Mouse (Mus musculus) neural tube, embryonic 13.5 days (tissue): ENCODE measurements around the gene Washc1. TPM values are rescaled to one million over a fixed set of nuclear protein-coding genes. Genes with fewer than 3 reads are reported as not detected.
"Not testable (repeated sequence)": the region's sequence is repeated elsewhere in the genome, so short reads cannot be mapped to it uniquely, and the experiment has no call there.

Source experiments
- ATAC-seq: fragments of 200-750 bp; cut with Nextera tagmentation; 2 replicates; pipeline ENCODE4 v1.8.0; 2017; ENCODE audit warnings: low read depth, mild to moderate bottlenecking, moderate TSS enrichment, moderate library complexity
- H3K27ac ChIP-seq: fragments of 300-500 bp; sonication (generic); replicated peaks from 2 replicates; pipeline ENCODE4 v1.5.1; 2015; ENCODE audit warnings: moderate library complexity, mild to moderate bottlenecking, inconsistent platforms
- H3K27me3 ChIP-seq: fragments of 300-500 bp; sonication (generic); 2 replicates; pipeline ENCODE4 v1.6.1; 2015; ENCODE audit warnings: mild to moderate bottlenecking, inconsistent platforms
- H3K36me3 ChIP-seq: fragments of 300-500 bp; sonication (generic); 2 replicates; pipeline ENCODE4 v1.6.1; 2015; ENCODE audit warnings: mild to moderate bottlenecking, inconsistent platforms
- H3K4me1 ChIP-seq: fragments of 300-500 bp; sonication (generic); replicated peaks from 2 replicates; pipeline ENCODE4 v1.6.1; 2015; ENCODE audit warnings: inconsistent platforms
- H3K4me2 ChIP-seq: fragments of 300-500 bp; sonication (generic); 2 replicates; pipeline ENCODE4 v1.6.1; 2015; ENCODE audit warnings: inconsistent platforms, mild to moderate bottlenecking, moderate library complexity
- H3K4me3 ChIP-seq: fragments of 300-500 bp; sonication (generic); 2 replicates; pipeline ENCODE4 v1.5.1; 2015; ENCODE audit warnings: mild to moderate bottlenecking, inconsistent platforms
- H3K9ac ChIP-seq: fragments of 300-500 bp; sonication (generic); 2 replicates; pipeline ENCODE4 v1.6.1; 2015; ENCODE audit warnings: moderate library complexity, mild to moderate bottlenecking, inconsistent platforms
- H3K9me3 ChIP-seq: fragments of 300-500 bp; sonication (generic); 2 replicates; pipeline ENCODE4 v1.6.1; 2016; ENCODE audit warnings: inconsistent platforms
- WGBS: fragments of 180-500 bp; shearing (Covaris S2); methylation state at CpG from one replicate; pipeline ENCODE4 v1.1.7; 2015; 5-methylcytosine and 5-hydroxymethylcytosine counted together
- polyA plus RNA-seq: library from polyadenylated mRNA; unstranded; fragments of >200 nt; fragmentation: Nextera tagmentation; extraction: Ambion mirVana; gene quantifications from 2 replicates; pipeline ENCODE4 v1.2.1, GENCODE M21; 2015

Washc1 gene
- polyA plus RNA-seq: 41.4 and 42.5 TPM in 2 replicates

GRCm38 (mm10) chr17:66111402-66111959 lies at the start of gene Washc1:
Gene Washc1 (plus strand): TSS chr17:66111545.
- Histone ChIP-seq H3K9ac (peak within 1 kb of the TSS; percentile 91), H3K4me3 (peak within 1 kb of the TSS; percentile 89), H3K36me3 (peaks cover 30% of the 10 kb centered on the region), H3K27ac (peak within 1 kb of the TSS; percentile 73), H3K9me3 (no peaks in the 10 kb centered on the region), H3K27me3 (no peaks in the 10 kb centered on the region), H3K4me1 (peaks cover 17% of the 10 kb centered on the region), H3K4me2 (peak within 1 kb of the TSS; percentile 71)
- ATAC-seq: peak; percentile 98
- WGBS: under 1% methylated on average over 41 of the region's 41 CpGs

GRCm38 (mm10) chr17:66065115-66065514 lies 46.2 kb upstream of the Washc1 start:
- Histone ChIP-seq H3K4me1 (no peaks in the 10 kb centered on the region), H3K4me3 (no peak overlapping the region), H3K9me3 (no peaks in the 10 kb centered on the region), H3K27ac (no peak overlapping the region), H3K4me2 (no peak overlapping the region), H3K36me3 (no peaks in the 10 kb centered on the region), H3K9ac (no peak overlapping the region), H3K27me3 (no peaks in the 10 kb centered on the region)
- no peak for ATAC-seq
- 87% methylated on average over 4 of the region's 4 CpGs for WGBS

- not testable (repeated sequence) for H3K36me3 ChIP-seq, H3K4me2 ChIP-seq, H3K27me3 ChIP-seq, H3K9ac ChIP-seq, H3K9me3 ChIP-seq, H3K27ac ChIP-seq, H3K4me3 ChIP-seq, H3K4me1 ChIP-seq, ATAC-seq
- WGBS: 87% methylated on average over 2 of the region's 2 CpGs
Observed at GRCm38 (mm10) chr17:66069036-66069435, 42.3 kb upstream of the Washc1 start.

DNA sequence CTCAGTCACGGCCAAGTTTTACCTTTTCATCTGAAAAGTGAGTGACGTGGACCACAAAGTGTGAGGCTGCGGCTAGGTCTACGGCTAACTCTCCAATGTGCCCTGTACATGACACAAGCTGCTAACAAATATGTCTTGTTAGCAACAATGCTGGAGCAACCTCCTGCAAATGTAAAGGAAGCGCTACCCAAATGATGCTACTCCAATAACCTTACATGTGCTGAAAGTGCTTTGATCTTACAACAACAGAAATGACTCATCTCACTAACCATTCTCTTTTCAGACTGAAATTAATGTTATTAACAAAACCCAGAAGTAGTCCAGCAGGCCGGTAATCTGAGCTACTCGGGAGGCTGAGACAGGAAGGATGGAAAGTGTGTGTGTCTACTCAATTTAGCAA lies 37.4 kb upstream of the Washc1 start:
- WGBS: 90% methylated on average over 7 of the region's 7 CpGs
- Histone ChIP-seq H3K36me3 (0 out of 2 replicates have a peak, but pooled peaks cover 2% of the 10 kb centered on the region), H3K27ac (no peak overlapping the region), H3K9ac (no peak overlapping the region), H3K4me1 (peaks cover 38% of the 10 kb centered on the region), H3K27me3 (no peaks in the 10 kb centered on the region), H3K9me3 (no peaks in the 10 kb centered on the region), H3K4me3 (no peak overlapping the region), H3K4me2 (no peak overlapping the region)
- ATAC-seq: no peak

DNA sequence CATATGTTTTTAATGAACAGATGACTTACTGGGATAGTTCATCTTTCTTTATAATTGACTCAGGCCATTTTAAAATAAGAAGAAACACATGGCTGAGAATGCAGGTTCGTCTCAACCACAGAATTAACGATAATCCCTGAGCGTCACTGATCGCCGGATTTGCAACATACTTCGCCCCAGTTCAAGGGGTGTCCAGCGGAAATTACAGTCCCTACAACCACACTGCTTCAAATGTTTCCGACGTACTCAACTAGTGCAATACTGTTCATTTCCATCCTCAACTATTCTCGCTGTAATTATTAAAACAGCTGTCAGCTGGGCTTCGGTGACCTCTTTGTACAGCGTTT lies 35.5 kb upstream of the Washc1 start:
- Histone ChIP-seq H3K27ac (peak overlapping the region; percentile 97), H3K36me3 (peaks cover 18% of the 10 kb centered on the region), H3K4me1 (peaks cover 38% of the 10 kb centered on the region), H3K9ac (peak overlapping the region; percentile 95), H3K4me2 (peak overlapping the region; percentile 82), H3K9me3 (no peaks in the 10 kb centered on the region), H3K4me3 (peak overlapping the region; percentile 96), H3K27me3 (no peaks in the 10 kb centered on the region)
- 7% methylated on average over 12 of the region's 12 CpGs for WGBS
- ATAC-seq: no peak

DNA sequence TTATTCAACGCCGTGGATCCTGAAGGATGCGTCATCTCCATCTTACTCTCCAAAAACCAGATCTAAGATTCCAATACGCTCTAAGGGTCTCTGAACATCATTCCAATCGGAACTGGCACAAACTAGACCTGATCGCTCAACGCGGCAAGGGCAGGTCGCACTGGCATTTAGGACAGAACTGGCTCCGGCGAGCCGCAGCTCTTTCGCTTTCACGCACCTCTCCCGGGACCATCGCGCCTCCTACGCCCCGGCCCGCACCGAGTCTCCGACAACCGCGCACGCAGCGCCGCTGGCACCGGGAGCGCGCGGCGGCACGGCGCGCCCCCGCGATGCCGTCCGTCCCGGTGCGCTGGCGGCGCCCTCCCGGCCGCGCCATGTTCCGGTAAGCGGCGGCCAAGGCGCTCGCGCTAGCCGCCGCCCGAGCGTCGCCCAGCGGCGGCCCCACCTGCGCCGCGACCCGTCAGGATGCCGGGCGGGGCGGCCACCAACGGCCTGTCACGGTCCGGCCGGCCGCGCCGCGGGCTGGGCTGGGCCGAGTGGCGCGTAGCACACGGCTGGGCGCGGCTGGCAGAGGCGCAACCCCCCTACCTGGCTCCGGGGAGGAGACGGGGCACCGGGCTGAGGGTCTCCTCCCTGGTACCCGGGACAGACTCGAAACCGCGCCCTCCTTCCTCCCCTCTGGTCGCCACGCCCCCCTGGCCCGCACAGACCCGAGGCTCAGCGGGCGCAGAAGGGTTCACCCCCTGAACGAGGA lies 35.0 kb upstream of the Washc1 start:
- peak overlapping the region; percentile 82 for H3K4me2 ChIP-seq
- H3K9ac ChIP-seq: peak overlapping the region; percentile 95
- no peaks in the 10 kb centered on the region for H3K9me3 ChIP-seq
- no peaks in the 10 kb centered on the region for H3K27me3 ChIP-seq
- peak overlapping the region; percentile 96 for H3K4me3 ChIP-seq
- peak overlapping the region; percentile 97 for H3K27ac ChIP-seq
- peak; percentile 89 for ATAC-seq
- H3K4me1 ChIP-seq: peaks cover 38% of the 10 kb centered on the region
- under 1% methylated on average over 88 of the region's 95 CpGs for WGBS
- peaks cover 23% of the 10 kb centered on the region for H3K36me3 ChIP-seq

DNA sequence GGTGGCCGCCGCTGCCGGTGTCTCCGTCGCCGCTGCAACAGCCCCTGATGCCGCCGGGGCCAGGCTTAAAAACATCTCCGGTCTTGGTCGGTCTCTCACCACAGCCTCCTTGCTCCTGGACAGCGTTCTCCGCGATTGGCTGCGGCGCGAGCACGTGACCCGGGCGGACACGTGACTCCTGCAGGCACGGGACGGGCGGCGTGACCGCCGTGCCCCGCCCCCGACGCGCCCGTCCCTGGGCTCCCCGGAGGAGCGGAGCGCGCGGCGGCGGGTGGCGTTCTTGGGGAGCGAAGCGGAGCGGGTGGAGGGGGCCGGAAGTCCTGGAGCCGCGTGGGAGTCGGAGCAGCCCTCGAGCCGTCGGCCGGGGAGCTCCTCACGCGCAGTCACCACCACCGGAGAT lies 34.4 kb upstream of the Washc1 start, which contains the start of gene Ankrd12:
Ankrd12 (minus strand) TSS at position 156 of the 400 bp plus-strand sequence.
- peak within 1 kb of the TSS; percentile 95 for H3K9ac ChIP-seq
- no peaks in the 10 kb centered on the region for H3K27me3 ChIP-seq
- peak; percentile 97 for ATAC-seq
- H3K9me3 ChIP-seq: no peaks in the 10 kb centered on the region
- peak within 1 kb of the TSS; percentile 97 for H3K27ac ChIP-seq
- WGBS: under 1% methylated on average over 53 of the region's 53 CpGs
- peak within 1 kb of the TSS; percentile 82 for H3K4me2 ChIP-seq
- H3K4me1 ChIP-seq: peaks cover 38% of the 10 kb centered on the region
- peaks cover 29% of the 10 kb centered on the region for H3K36me3 ChIP-seq
- H3K4me3 ChIP-seq: peak within 1 kb of the TSS; percentile 96

- Histone ChIP-seq H3K4me2 (peak overlapping the region; percentile 82), H3K9ac (peak overlapping the region; percentile 95), H3K9me3 (no peaks in the 10 kb centered on the region), H3K27me3 (no peaks in the 10 kb centered on the region), H3K36me3 (peaks cover 29% of the 10 kb centered on the region), H3K27ac (peak overlapping the region; percentile 97), H3K4me1 (peaks cover 38% of the 10 kb centered on the region), H3K4me3 (peak overlapping the region; percentile 96)
- ATAC-seq: peak; percentile 79
- under 1% methylated on average over 23 of the region's 23 CpGs for WGBS
Observed at GRCm38 (mm10) chr17:66077437-66077850, 33.9 kb upstream of the Washc1 start.

DNA sequence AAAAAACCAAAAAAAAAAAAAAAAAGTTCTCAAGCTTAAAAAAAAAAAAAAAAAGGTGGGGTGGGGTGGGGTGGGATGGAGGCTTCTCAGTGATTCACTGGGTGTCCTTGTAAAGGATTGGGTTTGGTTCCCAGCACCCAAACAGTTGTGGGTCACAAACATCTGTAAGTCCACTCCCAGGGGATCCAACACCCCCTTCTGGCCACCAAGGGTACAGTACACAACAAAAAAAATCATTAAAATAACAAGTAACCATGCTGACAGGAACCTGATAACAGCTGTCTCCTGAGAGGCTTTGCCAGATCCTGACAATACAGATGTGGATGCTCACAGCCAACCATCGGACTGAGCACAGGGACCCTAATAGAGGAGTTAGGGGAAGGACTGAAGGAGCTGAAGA lies 26.9 kb upstream of the Washc1 start:
- no peak for ATAC-seq
- Histone ChIP-seq H3K4me3 (no peak overlapping the region), H3K27me3 (no peaks in the 10 kb centered on the region), H3K36me3 (peaks cover 65% of the 10 kb centered on the region), H3K9me3 (no peaks in the 10 kb centered on the region), H3K4me2 (no peak overlapping the region), H3K9ac (no peak overlapping the region), H3K4me1 (no peaks in the 10 kb centered on the region), H3K27ac (no peak overlapping the region)
- 94% methylated on average over 1 of the region's 1 CpGs for WGBS

GRCm38 (mm10) chr17:66085038-66085437 lies 26.3 kb upstream of the Washc1 start:
- Histone ChIP-seq H3K4me2 (no peak overlapping the region), H3K27me3 (no peaks in the 10 kb centered on the region), H3K36me3 (peaks cover 60% of the 10 kb centered on the region), H3K9ac (no peak overlapping the region), H3K4me1 (no peaks in the 10 kb centered on the region), H3K9me3 (no peaks in the 10 kb centered on the region), H3K27ac (no peak overlapping the region), H3K4me3 (no peak overlapping the region)
- 93% methylated on average over 1 of the region's 1 CpGs for WGBS
- ATAC-seq: no peak

GRCm38 (mm10) chr17:66090251-66090650 lies 21.1 kb upstream of the Washc1 start:
- Histone ChIP-seq H3K27me3 (no peaks in the 10 kb centered on the region), H3K27ac (no peak overlapping the region), H3K9ac (no peak overlapping the region), H3K36me3 (peaks cover 46% of the 10 kb centered on the region), H3K4me2 (no peak overlapping the region), H3K4me3 (no peak overlapping the region), H3K9me3 (no peaks in the 10 kb centered on the region), H3K4me1 (no peaks in the 10 kb centered on the region; the same call in 1 of the 2 replicates)
- no peak for ATAC-seq

- Histone ChIP-seq H3K4me1 (no peaks in the 10 kb centered on the region; the same call in 1 of the 2 replicates), H3K4me2 (no peak overlapping the region), H3K27ac (no peak overlapping the region), H3K36me3 (peaks cover 35% of the 10 kb centered on the region), H3K9me3 (no peaks in the 10 kb centered on the region), H3K4me3 (no peak overlapping the region), H3K9ac (no peak overlapping the region), H3K27me3 (no peaks in the 10 kb centered on the region)
- 93% methylated on average over 2 of the region's 2 CpGs for WGBS
- ATAC-seq: no peak
Observed at GRCm38 (mm10) chr17:66091392-66091791, 20.0 kb upstream of the Washc1 start.
